Mouse (Mus musculus) forebrain, embryonic 12.5 days (tissue): ENCODE measurements at regions not wholly inside any gene's neighbourhood (a gene's known extent, or its start where the extent isn't known, plus 50 kb on each side); places are given as distances from the start of the nearest gene placed in this dataset.

Experiments
- ATAC-seq: fragments of 200-750 bp; cut with Nextera tagmentation; 2 replicates; pipeline ENCODE4 v1.8.0; 2017; ENCODE audit warnings: moderate TSS enrichment; ENCODE audit not compliant: low FRiP score
- H3K27ac ChIP-seq: fragments of 300-500 bp; sonication (generic); 2 replicates; pipeline ENCODE4 v1.5.1; 2016; ENCODE audit warnings: mild to moderate bottlenecking
- H3K27me3 ChIP-seq: fragments of 300-500 bp; sonication (generic); 2 replicates; pipeline ENCODE4 v1.6.1; 2016; ENCODE audit warnings: mild to moderate bottlenecking
- H3K36me3 ChIP-seq: fragments of 300-500 bp; sonication (generic); replicated peaks from 2 replicates; pipeline ENCODE4 v1.6.1; 2016; ENCODE audit warnings: mild to moderate bottlenecking
- H3K4me1 ChIP-seq: fragments of 300-500 bp; sonication (generic); 2 replicates; pipeline ENCODE4 v1.6.1; 2016
- H3K4me2 ChIP-seq: fragments of 300-500 bp; sonication (generic); 2 replicates; pipeline ENCODE4 v1.6.1; 2016; ENCODE audit warnings: mild to moderate bottlenecking, moderate library complexity
- H3K4me3 ChIP-seq: fragments of 300-500 bp; sonication (generic); replicated peaks from 2 replicates; pipeline ENCODE4 v1.5.1; 2016; ENCODE audit warnings: mild to moderate bottlenecking
- H3K9ac ChIP-seq: fragments of 300-500 bp; sonication (generic); 2 replicates; pipeline ENCODE4 v1.6.1; 2016; ENCODE audit warnings: mild to moderate bottlenecking
- H3K9me3 ChIP-seq: fragments of 300-500 bp; sonication (generic); 2 replicates; pipeline ENCODE4 v1.6.1; 2016
- WGBS: fragments of 180-500 bp; shearing (Covaris S2); methylation state at CpG from one replicate; pipeline ENCODE4 v1.1.7; 2016; 5-methylcytosine and 5-hydroxymethylcytosine counted together

- no peaks in the 10 kb centered on the region for H3K27me3 ChIP-seq
- H3K9ac ChIP-seq: no peak overlapping the region
- no peaks in the 10 kb centered on the region for H3K36me3 ChIP-seq
- WGBS: 12% methylated on average over 2 of the region's 2 CpGs
- peak; percentile 50; the same call in 1 of the 2 replicates for ATAC-seq
- no peak overlapping the region for H3K4me2 ChIP-seq
- no peaks in the 10 kb centered on the region for H3K9me3 ChIP-seq
- H3K4me3 ChIP-seq: no peak overlapping the region
- peak overlapping the region; percentile 54; the same call in 1 of the 2 replicates for H3K27ac ChIP-seq
- peaks cover 10% of the 10 kb centered on the region; the same call in 1 of the 2 replicates for H3K4me1 ChIP-seq
Observed at GRCm38 (mm10) chr10:46828164-46828563, 1250.5 kb downstream of the Hace1 start.

DNA sequence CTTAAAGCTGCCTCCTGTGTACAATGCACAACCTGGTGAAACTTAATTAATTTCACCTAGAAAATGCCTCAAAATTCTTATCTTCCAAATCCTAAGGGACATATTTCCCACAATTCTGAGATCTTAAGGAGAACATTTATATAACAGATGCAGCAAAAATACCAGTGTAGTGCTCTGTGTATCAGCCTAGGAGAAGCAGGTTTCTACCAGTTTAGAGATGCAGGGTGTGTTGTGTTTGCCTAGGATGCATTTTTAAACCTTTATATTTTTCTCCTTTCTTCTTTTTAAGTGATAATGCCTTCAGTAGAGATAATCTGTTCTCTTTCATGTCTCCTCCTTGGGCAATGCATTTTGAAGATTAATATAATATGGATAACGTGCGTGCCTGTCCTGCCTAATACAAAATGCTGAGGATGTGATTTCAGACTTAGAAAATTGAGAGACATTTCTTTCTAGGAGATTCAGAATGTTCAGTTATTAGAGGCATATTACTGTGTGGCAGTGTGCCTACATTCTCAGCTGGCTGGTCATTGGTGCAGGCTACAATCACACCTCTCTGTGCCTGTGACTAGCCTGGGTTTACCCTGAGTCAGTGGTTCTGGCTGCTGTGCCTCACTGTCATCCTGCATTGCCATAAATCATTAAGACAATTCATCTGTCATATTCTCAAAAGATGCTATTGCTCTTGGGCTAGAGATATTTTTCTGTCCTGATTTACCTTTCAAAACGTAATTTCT lies 1268.1 kb downstream of the Hace1 start:
- Histone ChIP-seq H3K9me3 (no peaks in the 10 kb centered on the region), H3K4me1 (no peaks in the 10 kb centered on the region), H3K27me3 (no peaks in the 10 kb centered on the region), H3K27ac (no peak overlapping the region), H3K9ac (no peak overlapping the region), H3K4me3 (no peak overlapping the region), H3K36me3 (no peaks in the 10 kb centered on the region), H3K4me2 (no peak overlapping the region)
- 73% methylated on average over 3 of the region's 3 CpGs for WGBS
- ATAC-seq: no peak
